Mouse (Mus musculus): Measurements from ENCODE around the gene Zfp750. TPM values are rescaled to one million over a fixed set of nuclear protein-coding genes. Genes with fewer than 3 reads are reported as not detected.

Gene Zfp750
- polyA plus RNA-seq, 1 experiment from 2014 or later, result 1.4 TPM

DNA sequence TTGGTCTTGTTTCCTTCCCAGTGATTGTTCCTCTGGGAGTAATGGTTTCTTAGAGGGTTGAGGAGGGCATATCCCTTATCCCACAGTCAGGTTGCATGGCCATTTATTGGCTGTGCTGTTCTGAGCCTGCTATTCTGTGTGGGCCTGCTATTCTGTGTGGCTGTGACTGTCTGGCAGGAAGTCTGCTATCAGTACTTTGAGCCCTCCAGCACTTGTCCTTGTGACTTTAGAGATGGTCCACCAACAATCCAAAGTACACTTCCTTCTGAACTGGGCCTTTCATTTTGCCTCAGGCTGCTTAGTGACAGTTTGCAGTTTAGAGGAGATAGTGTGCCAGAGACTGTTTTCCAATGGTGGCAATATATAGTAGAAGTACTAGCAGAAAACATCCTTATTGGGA lies 18.5 kb downstream of the Zfp750 start:
- Histone ChIP-seq H3K4me3 (no peak overlapping the region), H3K27me3 (ENCODE audit: low read depth, poor library complexity, severe bottlenecking) (no peaks in the 10 kb centered on the region), H3K4me1 (no peaks in the 10 kb centered on the region), H3K27ac (no peak overlapping the region), H3K9me3 (replicated peaks) (no peaks in the 10 kb centered on the region), H3K36me3 (peaks cover 73% of the 10 kb centered on the region)
- no peak for DNase-seq (ENCODE audit: low spot score)

DNA sequence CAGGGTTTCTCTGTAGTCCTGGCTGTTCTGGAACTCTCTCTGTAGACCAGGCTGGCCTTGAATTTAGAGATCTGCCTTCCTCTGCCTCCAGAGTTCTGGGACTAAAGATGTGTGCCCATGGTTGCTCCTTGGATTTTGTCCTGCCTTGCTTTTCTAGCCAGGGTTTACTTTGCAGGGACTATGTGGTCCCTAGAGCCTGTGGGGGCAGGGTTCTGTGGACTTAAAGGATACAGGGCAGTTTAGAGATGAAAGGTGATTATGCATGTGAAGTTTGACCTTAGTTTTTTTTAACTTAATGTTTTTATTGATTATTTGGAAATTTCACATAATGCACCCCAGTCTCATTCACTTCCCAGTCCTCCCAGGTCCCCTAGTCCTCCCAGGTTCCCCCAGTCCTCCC lies 28.5 kb downstream of the Zfp750 start:
- no peak for DNase-seq (ENCODE audit: low spot score)
- no peaks in the 10 kb centered on the region for H3K9me3 ChIP-seq (replicated peaks)
- H3K27me3 ChIP-seq (ENCODE audit: low read depth, poor library complexity, severe bottlenecking), result no peaks in the 10 kb centered on the region
- no peaks in the 10 kb centered on the region; the same call in 1 of the 2 replicates for H3K4me1 ChIP-seq
- H3K27ac ChIP-seq, result no peak overlapping the region
- peaks cover 17% of the 10 kb centered on the region for H3K36me3 ChIP-seq
- no peak overlapping the region for H3K4me3 ChIP-seq

DNA sequence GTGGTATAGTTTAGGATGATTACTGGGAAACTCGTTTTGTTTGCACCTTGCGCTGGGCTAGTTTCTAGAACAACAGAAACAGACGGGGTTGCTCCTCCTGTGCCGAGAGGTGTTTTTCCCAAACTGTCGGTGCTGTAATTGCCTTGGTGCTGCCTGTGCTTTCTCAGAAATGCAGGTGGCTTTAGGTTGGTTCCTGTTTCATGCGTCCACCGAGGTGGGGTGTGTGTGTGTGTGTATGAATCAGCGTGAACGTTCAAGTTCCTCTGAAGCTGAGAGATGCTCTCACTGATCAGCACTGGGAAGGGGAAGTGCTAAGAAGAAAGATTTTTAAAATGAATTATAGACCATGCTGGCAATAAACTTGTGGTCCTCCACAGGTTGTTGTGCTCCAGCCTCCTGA lies 33.3 kb downstream of the Zfp750 start:
- no peaks in the 10 kb centered on the region for H3K9me3 ChIP-seq (replicated peaks)
- H3K4me3 ChIP-seq, result no peak overlapping the region
- no peak overlapping the region for H3K27ac ChIP-seq
- 85% methylated on average over 9 of the region's 9 CpGs for WGBS
- peaks cover 21% of the 10 kb centered on the region for H3K36me3 ChIP-seq
- H3K4me1 ChIP-seq, result no peaks in the 10 kb centered on the region; the same call in 1 of the 2 replicates
- H3K27me3 ChIP-seq (ENCODE audit: low read depth, poor library complexity, severe bottlenecking), result no peaks in the 10 kb centered on the region
- DNase-seq (ENCODE audit: low spot score), result no peak

DNA sequence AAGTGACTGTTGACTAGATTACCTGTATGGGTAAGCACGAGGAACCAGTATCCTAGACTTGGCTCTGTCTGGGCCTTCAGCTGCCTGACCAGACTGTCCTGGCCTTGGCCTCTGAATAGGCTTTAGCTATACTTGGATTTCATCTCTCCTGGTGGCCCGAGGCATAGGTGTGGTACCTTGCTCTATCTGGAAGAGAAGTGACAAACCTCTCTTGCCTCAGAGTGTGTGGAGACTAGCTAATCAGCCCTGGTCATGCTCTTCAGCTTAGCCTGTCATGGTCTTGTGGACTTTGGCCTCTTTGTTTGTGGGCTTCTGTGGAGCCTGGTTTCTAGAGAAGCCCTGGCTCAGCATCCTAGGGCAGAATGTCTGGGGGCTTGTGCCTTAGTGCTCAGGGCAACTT lies 38.0 kb downstream of the Zfp750 start:
- Histone ChIP-seq H3K9me3 (replicated peaks) (no peaks in the 10 kb centered on the region), H3K36me3 (peaks cover 41% of the 10 kb centered on the region), H3K27ac (no peak overlapping the region), H3K4me3 (no peak overlapping the region), H3K4me1 (no peaks in the 10 kb centered on the region), H3K27me3 (ENCODE audit: low read depth, poor library complexity, severe bottlenecking) (no peaks in the 10 kb centered on the region)
- WGBS, result 87% methylated on average over 2 of the region's 2 CpGs
- DNase-seq (ENCODE audit: low spot score), result no peak

DNA sequence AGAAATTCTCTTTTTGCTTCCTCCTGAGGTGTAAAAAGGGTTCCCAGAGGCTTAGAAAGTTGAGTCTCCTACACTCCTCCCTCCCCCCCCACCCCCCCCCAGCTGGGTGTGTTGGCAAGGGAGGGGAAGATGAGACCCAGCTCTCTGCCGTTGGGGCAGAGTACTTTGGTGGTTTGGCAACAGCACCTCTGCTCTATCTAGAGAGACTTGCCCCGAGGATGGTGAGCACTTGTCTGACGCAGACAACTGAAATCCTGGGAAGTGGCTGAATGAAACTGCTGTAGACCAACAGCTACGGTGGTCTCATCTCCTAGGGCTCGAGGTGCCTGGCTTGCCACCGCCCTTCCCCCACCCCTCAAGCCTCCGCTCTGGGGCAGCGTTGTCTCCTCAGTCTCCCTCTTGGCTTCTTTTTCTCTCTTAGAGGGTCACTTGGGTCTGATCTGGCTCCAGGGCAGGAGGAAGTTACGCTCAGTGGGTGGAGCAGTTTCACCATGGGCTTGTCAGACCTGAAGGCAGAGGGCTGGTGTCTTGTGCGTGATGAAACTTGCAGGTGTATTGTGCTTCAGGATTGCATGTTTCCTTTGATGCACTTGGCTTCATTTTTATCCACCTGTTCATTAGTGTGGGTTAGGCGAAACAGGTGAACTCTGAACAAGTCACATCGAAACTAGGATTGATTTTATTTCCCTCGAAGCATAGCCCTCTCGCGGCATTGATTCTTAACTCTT lies 39.5 kb downstream of the Zfp750 start:
- H3K4me3 ChIP-seq, result no peak overlapping the region
- no peaks in the 10 kb centered on the region for H3K27me3 ChIP-seq (ENCODE audit: low read depth, poor library complexity, severe bottlenecking)
- DNase-seq (ENCODE audit: low spot score), result no peak
- no peaks in the 10 kb centered on the region for H3K4me1 ChIP-seq
- H3K27ac ChIP-seq, result no peak overlapping the region
- H3K36me3 ChIP-seq, result peaks cover 49% of the 10 kb centered on the region
- H3K9me3 ChIP-seq (replicated peaks), result no peaks in the 10 kb centered on the region
- WGBS, result 88% methylated on average over 15 of the region's 15 CpGs

DNA sequence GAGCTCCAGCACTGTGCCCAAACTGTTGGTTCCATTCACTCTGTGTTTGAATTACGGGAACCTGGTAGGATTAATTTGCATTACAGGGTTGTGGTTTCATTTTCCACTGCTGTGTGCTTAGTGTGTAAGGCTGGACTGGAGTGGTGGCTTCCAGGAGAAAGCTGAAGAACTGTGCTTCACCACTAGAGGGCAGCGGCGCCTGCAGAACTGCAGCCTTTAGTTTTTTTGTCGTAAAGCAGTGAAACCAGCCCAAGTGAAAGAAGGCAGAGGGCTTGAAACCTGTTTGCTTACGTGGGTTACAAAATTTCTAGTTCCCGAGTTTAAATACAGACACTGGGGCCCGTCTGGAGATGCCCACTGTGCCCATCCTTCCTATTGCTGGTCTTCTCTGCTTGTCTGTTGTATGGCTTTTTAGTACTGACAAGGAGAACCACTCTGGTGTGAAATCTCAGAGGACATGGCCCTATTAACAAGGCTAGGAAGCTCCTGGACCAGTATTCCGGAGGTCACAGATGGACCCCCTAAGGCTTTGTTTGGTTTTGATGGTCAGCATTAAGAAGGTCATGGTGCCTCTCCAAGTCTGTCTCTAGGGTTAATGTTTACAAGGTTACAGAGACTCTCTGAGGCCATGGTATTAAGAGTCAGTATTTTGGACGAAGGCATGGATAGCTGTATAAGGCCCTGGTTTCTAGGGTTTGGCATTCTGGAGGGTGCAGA lies 43.3 kb downstream of the Zfp750 start:
- H3K4me3 ChIP-seq, result no peak overlapping the region
- H3K36me3 ChIP-seq, result peaks cover 38% of the 10 kb centered on the region
- no peaks in the 10 kb centered on the region for H3K27me3 ChIP-seq (ENCODE audit: low read depth, poor library complexity, severe bottlenecking)
- peaks cover 5% of the 10 kb centered on the region; the same call in 1 of the 2 replicates for H3K4me1 ChIP-seq
- no peaks in the 10 kb centered on the region for H3K9me3 ChIP-seq (replicated peaks)
- no peak overlapping the region for H3K27ac ChIP-seq
- WGBS, result 41% methylated on average over 9 of the region's 9 CpGs
- peak; percentile 77 for DNase-seq (ENCODE audit: low spot score)

DNA sequence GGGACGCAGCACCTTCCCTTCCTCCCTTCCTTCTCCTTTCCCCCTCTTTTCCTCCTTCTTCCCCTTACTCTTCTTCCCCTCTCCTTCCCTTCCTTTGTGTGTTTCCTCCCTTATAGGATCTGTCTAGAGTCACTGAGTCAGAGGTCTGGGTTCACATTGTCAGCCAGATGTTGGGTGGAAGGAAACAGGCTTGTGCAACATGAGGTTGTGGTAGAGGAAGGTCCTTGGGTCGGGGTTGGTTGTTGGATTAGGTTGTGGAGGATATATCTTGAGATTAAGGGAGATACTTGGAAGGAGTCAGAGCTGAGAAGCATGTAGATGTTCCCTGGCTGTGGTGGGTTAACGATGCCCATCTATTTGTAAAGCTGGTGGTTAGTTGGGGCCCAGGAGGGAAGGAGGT lies 44.3 kb downstream of the Zfp750 start:
- no peaks in the 10 kb centered on the region for H3K27me3 ChIP-seq (ENCODE audit: low read depth, poor library complexity, severe bottlenecking)
- H3K9me3 ChIP-seq (replicated peaks), result no peaks in the 10 kb centered on the region
- H3K36me3 ChIP-seq, result peaks cover 39% of the 10 kb centered on the region
- no peak overlapping the region for H3K4me3 ChIP-seq
- H3K27ac ChIP-seq, result no peak overlapping the region
- peaks cover 8% of the 10 kb centered on the region; the same call in 1 of the 2 replicates for H3K4me1 ChIP-seq
- 84% methylated on average over 3 of the region's 3 CpGs for WGBS
- DNase-seq (ENCODE audit: low spot score), result no peak

DNA sequence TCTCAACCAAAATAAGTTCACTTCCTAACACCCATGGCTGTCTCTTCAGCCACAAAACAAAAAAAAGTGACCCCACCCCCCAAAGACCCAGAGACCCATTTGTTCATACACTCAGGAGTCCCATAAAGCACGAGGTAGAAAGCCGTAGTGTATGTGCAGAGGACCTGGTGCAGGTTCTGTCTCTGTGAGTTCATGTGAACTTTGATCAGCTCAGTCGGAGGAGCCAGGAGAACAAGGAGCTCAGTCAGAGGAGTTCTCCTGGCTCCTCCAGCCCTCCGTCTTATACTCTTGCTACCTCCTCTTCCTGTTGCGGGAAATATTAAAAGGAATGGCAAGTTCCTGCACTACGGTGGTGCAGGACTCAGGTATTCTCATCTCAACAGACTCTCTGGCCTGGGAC lies 51.7 kb downstream of the Zfp750 start:
- DNase-seq (ENCODE audit: low spot score), result no peak
- Histone ChIP-seq H3K4me1 (peaks cover 8% of the 10 kb centered on the region; the same call in 1 of the 2 replicates), H3K27ac (no peak overlapping the region), H3K27me3 (ENCODE audit: low read depth, poor library complexity, severe bottlenecking) (no peaks in the 10 kb centered on the region), H3K4me3 (no peak overlapping the region), H3K9me3 (replicated peaks) (no peaks in the 10 kb centered on the region), H3K36me3 (peaks cover 46% of the 10 kb centered on the region)
- WGBS, result 96% methylated on average over 6 of the region's 6 CpGs

Other genes with a start within 250 kb of the Zfp750 start
- gene Wdr45b, start 164.9 kb downstream of the Zfp750 start, polyA plus RNA-seq (2016; fragmentation: Nextera tagmentation; extraction: Ambion mirVana), result 108 and 119 TPM in 2 replicates
- 0.54 and 1.2 TPM in 2 replicates for gene Rab40b, start 131.1 kb downstream of the Zfp750 start, polyA plus RNA-seq (2016; fragmentation: Nextera tagmentation; extraction: Ambion mirVana)
- 5.0 and 5.9 TPM in 2 replicates for gene Fn3krp, start 97.9 kb downstream of the Zfp750 start, polyA plus RNA-seq (2016; fragmentation: Nextera tagmentation; extraction: Ambion mirVana)
- gene Fn3k, start 84.4 kb downstream of the Zfp750 start, polyA plus RNA-seq (2016; fragmentation: Nextera tagmentation; extraction: Ambion mirVana), result 0.04 and 0.23 TPM in 2 replicates
- gene Tbcd, start 67.4 kb downstream of the Zfp750 start, polyA plus RNA-seq (2016; fragmentation: Nextera tagmentation; extraction: Ambion mirVana), result 47.8 and 54.9 TPM in 2 replicates
- gene B3gntl1, start 153.8 kb upstream of the Zfp750 start, polyA plus RNA-seq (2016; fragmentation: Nextera tagmentation; extraction: Ambion mirVana), result 7.1 and 7.9 TPM in 2 replicates
- gene Metrnl, start 182.2 kb upstream of the Zfp750 start, polyA plus RNA-seq (2016; fragmentation: Nextera tagmentation; extraction: Ambion mirVana), result 2.4 and 3.9 TPM in 2 replicates